Mouse (Mus musculus): ENCODE results near the gene Acox2. TPM values are rescaled to one million over a fixed set of nuclear protein-coding genes. Genes with fewer than 3 reads are reported as not detected.

Gene Acox2
- total RNA-seq, 2 experiments from 2014 or later, result 0.08 TPM; not detected in 1

GRCm38 (mm10) chr14:8176251-8176650 is 82.9 kb downstream of the Acox2 start:
- intact Hi-C loops (cut with DNase I; ENCODE audit: low total_unique reads), result no loop called here
- DNase-seq, result no peak

Other genes with a start within 250 kb of the Acox2 start
- gene Rpp14, start 179.0 kb downstream of the Acox2 start, total RNA-seq (2021), result 10 to 100 TPM; 18.7 to 21.1 TPM
- 10 to 100 TPM; 11.4 to 11.6 TPM for gene Pxk, start 161.1 kb downstream of the Acox2 start, total RNA-seq (2021)
- gene Pdhb, start 86.3 kb downstream of the Acox2 start, total RNA-seq (2021), result 100 to 1,000 TPM; 335 to 409 TPM
- gene Kctd6, start 45.2 kb downstream of the Acox2 start, total RNA-seq (2021), result 1 to 10 TPM; 6.6 to 7.4 TPM
- 1 to 10 TPM; 2.8 to 8.4 TPM for gene Fam107a, start 58.7 kb upstream of the Acox2 start, total RNA-seq (2021)
- gene Oit1, start 119.4 kb upstream of the Acox2 start, total RNA-seq (2021), result not detected